Mouse (Mus musculus): Measurements from ENCODE around the gene Armcx1. TPM values are rescaled to one million over a fixed set of nuclear protein-coding genes. Genes with fewer than 3 reads are reported as not detected.
"Not testable (repeated sequence)": the region's sequence is repeated elsewhere in the genome, so short reads cannot be mapped to it uniquely, and the experiment has no call there.

Armcx1 gene
- polyA plus RNA-seq, 1 experiment from 2014 or later: 21.3 TPM

DNA sequence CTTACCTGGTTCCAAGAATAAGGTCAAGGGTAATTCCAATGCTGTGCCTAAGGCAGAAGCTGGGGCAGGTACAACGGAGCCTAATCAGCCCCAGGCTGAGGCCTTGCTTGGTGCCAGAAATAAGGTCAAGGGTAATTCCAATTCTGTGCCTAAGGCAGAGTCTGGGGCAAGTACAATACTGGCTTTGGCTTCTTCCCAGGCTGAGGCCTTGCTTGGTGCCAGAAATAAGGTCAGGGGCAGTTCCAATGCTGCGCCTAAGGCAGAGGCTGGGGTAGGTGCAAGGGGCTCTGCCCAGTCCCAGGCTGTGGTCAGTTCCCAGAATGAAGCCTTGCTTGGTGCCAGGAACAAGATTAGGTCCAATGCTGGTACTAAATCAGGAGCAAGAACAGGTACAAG lies 26.2 kb upstream of the Armcx1 start:
- no peak for DNase-seq (ENCODE audit: low spot score)
- Histone ChIP-seq H3K36me3 (ENCODE audit: control insufficient read depth, insufficient read depth, low read length) (no peaks in the 10 kb centered on the region; the same call in 1 of the 2 replicates), H3K4me1 (replicated peaks; ENCODE audit: control insufficient read depth, insufficient read depth, low read length) (no peaks in the 10 kb centered on the region), H3K4me3 (ENCODE audit: low read depth, low read length) (no peak overlapping the region), H3K9ac (ENCODE audit: low read depth, low read length) (no peak overlapping the region), H3K27me3 (replicated peaks; ENCODE audit: control insufficient read depth, insufficient read depth, low read length) (peaks cover 16% of the 10 kb centered on the region; the same call in 1 of the 2 replicates), H3K9me3 (ENCODE audit: control insufficient read depth, low read length) (no peaks in the 10 kb centered on the region), H3K27ac (ENCODE audit: low read depth, low read length) (no peak overlapping the region), H3K4me2 (no peak overlapping the region)
- WGBS: 88% methylated on average over 2 of the region's 2 CpGs
- ATAC-seq (replicated peaks; ENCODE audit: low FRiP score): no peak

DNA sequence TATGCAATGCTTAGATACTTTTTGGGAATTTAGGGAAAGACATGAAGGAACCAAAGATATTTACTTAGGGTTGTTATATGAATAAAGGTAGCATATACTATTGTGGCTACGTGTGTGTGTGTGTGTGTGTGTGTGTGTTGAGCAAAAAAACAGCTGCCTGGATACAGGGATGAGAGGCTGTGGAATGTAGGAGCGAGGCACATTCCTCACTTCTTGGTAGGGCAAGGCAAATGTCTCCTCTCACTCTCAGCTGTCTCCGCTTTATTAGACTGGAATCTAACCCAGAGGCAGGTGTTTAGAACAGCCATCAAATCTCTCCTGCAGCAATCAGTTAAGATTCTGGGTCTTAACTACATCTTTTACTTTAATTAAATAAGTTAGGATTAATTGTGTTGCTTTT lies 900 bp upstream of the Armcx1 start:
- H3K9ac ChIP-seq (ENCODE audit: low read depth, low read length): no peak overlapping the region
- H3K27ac ChIP-seq (ENCODE audit: low read depth, low read length): no peak overlapping the region
- ATAC-seq (replicated peaks; ENCODE audit: low FRiP score) (no peak), DNase-seq (ENCODE audit: low spot score) (no peak)
- H3K36me3 ChIP-seq (ENCODE audit: control insufficient read depth, insufficient read depth, low read length): no peaks in the 10 kb centered on the region; the same call in 1 of the 2 replicates
- no peaks in the 10 kb centered on the region for H3K4me1 ChIP-seq (replicated peaks; ENCODE audit: control insufficient read depth, insufficient read depth, low read length)
- WGBS: 49% methylated on average over 3 of the region's 3 CpGs
- no peak overlapping the region for H3K4me2 ChIP-seq
- no peaks in the 10 kb centered on the region for H3K9me3 ChIP-seq (ENCODE audit: control insufficient read depth, low read length)
- no peak overlapping the region for H3K4me3 ChIP-seq (ENCODE audit: low read depth, low read length)
- H3K27me3 ChIP-seq (replicated peaks; ENCODE audit: control insufficient read depth, insufficient read depth, low read length): no peaks in the 10 kb centered on the region

DNA sequence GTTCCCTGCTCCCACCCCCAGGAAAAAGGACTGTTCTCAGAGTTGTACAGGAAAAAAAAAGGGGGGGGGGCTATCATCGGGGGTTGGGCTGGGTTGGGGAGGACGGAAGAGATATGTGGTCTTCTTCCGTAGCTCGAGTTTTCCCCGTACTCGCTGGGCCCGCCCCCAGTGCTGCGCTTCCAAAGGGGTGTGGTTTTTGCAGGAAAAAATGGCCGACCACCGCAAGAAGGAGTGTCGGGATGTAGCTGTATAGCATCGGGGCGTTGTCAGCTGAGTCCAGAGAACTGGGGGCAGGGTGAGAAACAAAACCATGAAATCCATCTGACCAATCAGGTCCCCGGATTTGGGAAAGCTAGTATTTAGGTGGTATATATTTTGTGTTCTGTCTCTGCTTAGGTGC lies 761 bp downstream of the Armcx1 start:
- H3K9me3 ChIP-seq (ENCODE audit: control insufficient read depth, low read length): no peaks in the 10 kb centered on the region
- DNase-seq (ENCODE audit: low spot score) (peak; percentile 41), ATAC-seq (replicated peaks; ENCODE audit: low FRiP score) (peak; percentile 86)
- H3K27ac ChIP-seq (ENCODE audit: low read depth, low read length): peak overlapping the region; percentile 77; the same call in 1 of the 2 replicates
- H3K36me3 ChIP-seq (ENCODE audit: control insufficient read depth, insufficient read depth, low read length): no peaks in the 10 kb centered on the region; the same call in 1 of the 2 replicates
- WGBS: 19% methylated on average over 14 of the region's 14 CpGs
- H3K4me2 ChIP-seq: peak overlapping the region; percentile 69
- H3K9ac ChIP-seq (ENCODE audit: low read depth, low read length): peak overlapping the region; percentile 61
- no peaks in the 10 kb centered on the region for H3K4me1 ChIP-seq (replicated peaks; ENCODE audit: control insufficient read depth, insufficient read depth, low read length)
- H3K27me3 ChIP-seq (replicated peaks; ENCODE audit: control insufficient read depth, insufficient read depth, low read length): no peaks in the 10 kb centered on the region
- peak overlapping the region; percentile 49 for H3K4me3 ChIP-seq (ENCODE audit: low read depth, low read length)

DNA sequence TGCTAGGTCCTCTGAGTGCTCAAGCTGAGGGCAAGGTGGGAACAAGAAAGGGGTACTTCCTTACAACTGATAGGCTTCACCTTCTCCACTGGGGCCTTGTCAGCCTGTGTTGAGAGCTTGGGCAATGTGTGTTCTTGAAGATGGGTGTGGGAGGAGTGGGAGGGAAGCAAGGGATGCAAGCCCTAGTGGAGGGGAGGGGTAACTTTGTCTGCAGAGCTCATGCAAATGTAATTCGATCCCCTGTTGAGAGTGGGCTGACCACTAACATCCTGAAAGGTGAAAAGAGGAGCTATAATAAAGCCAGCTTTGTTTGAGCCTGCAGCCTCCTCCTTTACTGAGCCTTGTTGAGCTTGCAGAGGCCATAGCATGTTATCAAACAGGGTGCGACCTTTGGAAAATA lies 6.0 kb downstream of the Armcx1 start:
- DNase-seq (ENCODE audit: low spot score); H3K9ac ChIP-seq (ENCODE audit: low read depth, low read length); ATAC-seq (replicated peaks; ENCODE audit: low FRiP score); H3K36me3 ChIP-seq (ENCODE audit: control insufficient read depth, insufficient read depth, low read length); H3K4me2 ChIP-seq; H3K27ac ChIP-seq (ENCODE audit: low read depth, low read length); H3K4me3 ChIP-seq (ENCODE audit: low read depth, low read length); H3K27me3 ChIP-seq (replicated peaks; ENCODE audit: control insufficient read depth, insufficient read depth, low read length); H3K4me1 ChIP-seq (replicated peaks; ENCODE audit: control insufficient read depth, insufficient read depth, low read length); H3K9me3 ChIP-seq (ENCODE audit: control insufficient read depth, low read length): not testable (repeated sequence)
- 46% methylated on average over 1 of the region's 2 CpGs for WGBS

DNA sequence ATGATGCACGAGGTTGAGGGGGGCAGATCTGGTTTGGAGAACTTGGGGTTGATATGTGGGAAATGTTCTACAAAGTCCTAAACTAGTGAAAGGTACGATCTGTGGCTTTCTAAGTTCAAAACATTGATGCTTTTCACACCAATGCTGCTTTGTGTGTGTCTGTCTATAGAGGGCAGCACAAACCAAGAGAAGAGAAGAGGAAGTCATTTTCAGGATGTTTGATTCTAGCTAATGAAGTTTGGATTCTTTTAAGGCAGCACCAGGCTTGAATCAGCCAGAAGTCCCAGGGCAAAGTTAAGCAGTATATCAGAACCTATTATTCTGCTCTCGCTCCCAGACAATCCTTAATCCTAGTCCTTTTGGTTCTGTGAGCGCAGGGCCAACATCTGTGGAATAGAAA lies 12.0 kb downstream of the Armcx1 start:
- Histone ChIP-seq H3K9ac (ENCODE audit: low read depth, low read length) (no peak overlapping the region), H3K27me3 (replicated peaks; ENCODE audit: control insufficient read depth, insufficient read depth, low read length) (no peaks in the 10 kb centered on the region; the same call in 1 of the 2 replicates), H3K4me2 (no peak overlapping the region), H3K4me1 (replicated peaks; ENCODE audit: control insufficient read depth, insufficient read depth, low read length) (no peaks in the 10 kb centered on the region), H3K4me3 (ENCODE audit: low read depth, low read length) (no peak overlapping the region), H3K9me3 (ENCODE audit: control insufficient read depth, low read length) (no peaks in the 10 kb centered on the region), H3K27ac (ENCODE audit: low read depth, low read length) (no peak overlapping the region), H3K36me3 (ENCODE audit: control insufficient read depth, insufficient read depth, low read length) (no peaks in the 10 kb centered on the region)
- DNase-seq (ENCODE audit: low spot score): no peak
- 45% methylated on average over 4 of the region's 4 CpGs for WGBS
- ATAC-seq (replicated peaks; ENCODE audit: low FRiP score): no peak

DNA sequence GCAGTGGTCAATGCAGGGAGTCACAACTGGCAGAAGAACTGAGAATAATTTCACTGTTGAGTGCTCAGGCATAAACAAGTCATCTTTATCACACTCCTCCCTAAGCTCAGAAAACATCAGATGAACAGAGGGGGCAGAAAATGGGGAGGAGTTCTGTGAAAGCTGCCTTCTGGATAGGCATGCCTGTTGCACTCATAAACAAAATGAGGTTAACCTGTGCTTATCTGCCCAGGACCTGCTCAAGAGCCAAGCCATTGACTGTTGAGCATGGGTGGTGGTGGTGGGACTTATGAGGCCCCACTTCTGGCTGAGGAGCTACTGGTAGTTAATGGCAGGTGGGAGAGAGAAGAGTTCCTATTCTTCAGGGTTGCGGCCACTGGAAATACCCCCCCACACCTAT lies 20.0 kb downstream of the Armcx1 start:
- H3K4me1 ChIP-seq (replicated peaks; ENCODE audit: control insufficient read depth, insufficient read depth, low read length): no peaks in the 10 kb centered on the region; the same call in 1 of the 2 replicates
- H3K9me3 ChIP-seq (ENCODE audit: control insufficient read depth, low read length): no peaks in the 10 kb centered on the region
- H3K9ac ChIP-seq (ENCODE audit: low read depth, low read length): no peak overlapping the region
- WGBS: 91% methylated on average over 1 of the region's 1 CpGs
- no peak overlapping the region for H3K4me3 ChIP-seq (ENCODE audit: low read depth, low read length)
- no peak overlapping the region for H3K4me2 ChIP-seq
- DNase-seq (ENCODE audit: low spot score) (no peak), ATAC-seq (replicated peaks; ENCODE audit: low FRiP score) (peak; percentile 82)
- H3K27me3 ChIP-seq (replicated peaks; ENCODE audit: control insufficient read depth, insufficient read depth, low read length): no peaks in the 10 kb centered on the region
- H3K27ac ChIP-seq (ENCODE audit: low read depth, low read length): no peak overlapping the region
- no peaks in the 10 kb centered on the region for H3K36me3 ChIP-seq (ENCODE audit: control insufficient read depth, insufficient read depth, low read length)

DNA sequence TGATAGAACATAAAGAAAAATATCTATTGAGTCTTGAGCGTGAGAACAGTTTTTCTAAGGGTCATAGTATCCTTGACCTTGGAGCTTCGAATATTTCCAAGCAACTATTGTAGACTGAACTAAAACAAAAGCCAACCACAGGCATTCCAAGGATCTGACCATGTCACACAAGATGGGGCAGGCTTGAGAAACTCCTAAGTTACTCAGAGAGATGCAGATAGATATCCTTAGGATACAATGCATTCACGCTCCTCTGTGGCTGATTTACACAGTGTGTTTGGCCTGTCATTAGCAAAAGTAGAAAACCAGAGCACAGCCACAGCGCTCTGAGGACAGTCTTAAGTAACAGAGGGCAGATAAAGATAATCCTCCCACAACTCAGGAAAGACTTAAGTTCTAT lies 21.4 kb downstream of the Armcx1 start:
- H3K27ac ChIP-seq (ENCODE audit: low read depth, low read length): no peak overlapping the region
- no peak overlapping the region for H3K4me3 ChIP-seq (ENCODE audit: low read depth, low read length)
- H3K9ac ChIP-seq (ENCODE audit: low read depth, low read length): no peak overlapping the region
- 50% methylated on average over 4 of the region's 4 CpGs for WGBS
- H3K36me3 ChIP-seq (ENCODE audit: control insufficient read depth, insufficient read depth, low read length): no peaks in the 10 kb centered on the region
- DNase-seq (ENCODE audit: low spot score) (no peak), ATAC-seq (replicated peaks; ENCODE audit: low FRiP score) (no peak)
- no peaks in the 10 kb centered on the region; the same call in 1 of the 2 replicates for H3K4me1 ChIP-seq (replicated peaks; ENCODE audit: control insufficient read depth, insufficient read depth, low read length)
- H3K9me3 ChIP-seq (ENCODE audit: control insufficient read depth, low read length): no peaks in the 10 kb centered on the region
- no peak overlapping the region for H3K4me2 ChIP-seq
- no peaks in the 10 kb centered on the region for H3K27me3 ChIP-seq (replicated peaks; ENCODE audit: control insufficient read depth, insufficient read depth, low read length)

DNA sequence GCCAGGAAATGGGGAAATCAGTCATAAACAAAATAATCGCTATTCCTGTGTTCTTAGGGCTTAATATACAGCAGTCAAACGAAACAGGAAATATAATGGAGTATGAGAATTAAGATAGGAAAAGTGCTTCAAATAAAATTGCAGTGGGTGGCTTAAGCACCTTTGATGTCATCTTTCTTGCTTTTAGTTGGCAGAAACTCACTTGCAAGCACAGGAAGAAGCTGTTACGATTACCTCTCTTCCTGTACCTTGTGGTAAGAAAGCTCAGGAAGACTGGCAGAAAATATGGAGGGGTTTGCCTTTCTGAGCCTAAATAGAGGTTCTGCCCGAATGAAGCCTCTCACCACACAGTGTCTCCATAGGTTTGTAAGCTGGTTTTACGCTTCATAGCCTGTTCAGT lies 24.1 kb downstream of the Armcx1 start:
- Histone ChIP-seq H3K27me3 (replicated peaks; ENCODE audit: control insufficient read depth, insufficient read depth, low read length) (no peaks in the 10 kb centered on the region; the same call in 1 of the 2 replicates), H3K9me3 (ENCODE audit: control insufficient read depth, low read length) (no peaks in the 10 kb centered on the region), H3K9ac (ENCODE audit: low read depth, low read length) (no peak overlapping the region), H3K36me3 (ENCODE audit: control insufficient read depth, insufficient read depth, low read length) (no peaks in the 10 kb centered on the region), H3K27ac (ENCODE audit: low read depth, low read length) (no peak overlapping the region), H3K4me3 (ENCODE audit: low read depth, low read length) (no peak overlapping the region), H3K4me1 (replicated peaks; ENCODE audit: control insufficient read depth, insufficient read depth, low read length) (no peaks in the 10 kb centered on the region; the same call in 1 of the 2 replicates), H3K4me2 (no peak overlapping the region)
- ATAC-seq (replicated peaks; ENCODE audit: low FRiP score): no peak
- 59% methylated on average over 5 of the region's 5 CpGs for WGBS
- DNase-seq (ENCODE audit: low spot score): no peak

DNA sequence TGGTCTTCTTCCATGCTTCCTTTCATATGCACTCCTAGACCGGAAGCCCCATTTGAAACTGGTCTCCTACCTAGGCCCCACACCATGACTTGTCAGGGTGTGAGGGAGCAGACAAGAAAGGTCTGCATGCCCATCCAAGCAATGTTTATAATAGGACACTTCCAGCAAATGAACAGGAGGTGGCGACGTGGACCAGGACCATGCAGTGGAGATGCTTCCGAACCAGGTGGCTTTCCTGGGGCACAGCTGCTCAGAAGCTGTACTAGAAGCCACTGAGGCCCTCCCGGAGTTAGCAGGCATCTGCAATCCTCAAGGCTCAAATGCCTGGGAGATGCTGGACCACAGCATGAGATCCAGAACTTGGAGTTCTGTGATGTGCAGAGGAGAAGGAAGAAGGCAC lies 28.7 kb downstream of the Armcx1 start:
- H3K9ac ChIP-seq (ENCODE audit: low read depth, low read length): no peak overlapping the region
- H3K4me3 ChIP-seq (ENCODE audit: low read depth, low read length): no peak overlapping the region
- DNase-seq (ENCODE audit: low spot score): no peak
- no peak overlapping the region for H3K27ac ChIP-seq (ENCODE audit: low read depth, low read length)
- ATAC-seq (replicated peaks; ENCODE audit: low FRiP score): no peak
- H3K4me2 ChIP-seq: no peak overlapping the region
- no peaks in the 10 kb centered on the region for H3K9me3 ChIP-seq (ENCODE audit: control insufficient read depth, low read length)
- H3K27me3 ChIP-seq (replicated peaks; ENCODE audit: control insufficient read depth, insufficient read depth, low read length): peaks cover 2% of the 10 kb centered on the region; the same call in 1 of the 2 replicates
- H3K4me1 ChIP-seq (replicated peaks; ENCODE audit: control insufficient read depth, insufficient read depth, low read length): 0 out of 2 replicates have a peak, but pooled peaks cover 4% of the 10 kb centered on the region
- H3K36me3 ChIP-seq (ENCODE audit: control insufficient read depth, insufficient read depth, low read length): no peaks in the 10 kb centered on the region
- 33% methylated on average over 5 of the region's 5 CpGs for WGBS

Measured in liver, embryonic 11.5 days (tissue).